Mouse (Mus musculus) 416B (cell line): ENCODE results near the gene Brsk1.

Experiments used
- DNase-seq: peaks from one replicate; pipeline ENCODE4 v3.0.0; 2011; ENCODE audit warnings: low read depth

Gene Brsk1

GRCm38 (mm10) chr7:4690387-4690786 lies at the start of gene Brsk1:
TSS of gene Brsk1 (plus strand) at chr7:4690604.
- DNase-seq = no peak

- DNase-seq = no peak
Measured at GRCm38 (mm10) chr7:4641155-4641554, 49.2 kb upstream of the Brsk1 start.

- no peak for DNase-seq
Measured at GRCm38 (mm10) chr7:4641956-4642355, 48.4 kb upstream of the Brsk1 start.

- no peak for DNase-seq
Measured at GRCm38 (mm10) chr7:4643225-4643624, 47.2 kb upstream of the Brsk1 start.

- DNase-seq = no peak
Measured at GRCm38 (mm10) chr7:4646806-4647205, 43.6 kb upstream of the Brsk1 start.

GRCm38 (mm10) chr7:4647291-4647690 lies 43.1 kb upstream of the Brsk1 start:
- DNase-seq = peak; percentile 72

GRCm38 (mm10) chr7:4647992-4648391 lies 42.4 kb upstream of the Brsk1 start:
- DNase-seq = peak; percentile 52

GRCm38 (mm10) chr7:4651581-4651980 lies 38.8 kb upstream of the Brsk1 start:
- peak; percentile 69 for DNase-seq

GRCm38 (mm10) chr7:4652726-4653125 lies 37.7 kb upstream of the Brsk1 start:
- DNase-seq = no peak

GRCm38 (mm10) chr7:4653351-4653750 lies 37.1 kb upstream of the Brsk1 start:
- no peak for DNase-seq

GRCm38 (mm10) chr7:4653780-4654179 lies 36.6 kb upstream of the Brsk1 start:
- DNase-seq = peak; percentile 95

GRCm38 (mm10) chr7:4654221-4654620 lies 36.2 kb upstream of the Brsk1 start:
- no peak for DNase-seq

- DNase-seq = no peak
Measured at GRCm38 (mm10) chr7:4655393-4655792, 35.0 kb upstream of the Brsk1 start.

GRCm38 (mm10) chr7:4655916-4656315 lies 34.5 kb upstream of the Brsk1 start:
- DNase-seq = peak; percentile 33

- DNase-seq = peak; percentile 61
Measured at GRCm38 (mm10) chr7:4656818-4657217, 33.6 kb upstream of the Brsk1 start.

- no peak for DNase-seq
Measured at GRCm38 (mm10) chr7:4657521-4658127, 32.8 kb upstream of the Brsk1 start.

GRCm38 (mm10) chr7:4658128-4658907 lies 32.1 kb upstream of the Brsk1 start:
- DNase-seq = no peak

- DNase-seq = peak; percentile 95
Measured at GRCm38 (mm10) chr7:4658912-4659551, 31.4 kb upstream of the Brsk1 start, which contains the start of gene Ppp6r1. TSS of gene Ppp6r1 (minus strand) at chr7:4659019.

- no peak for DNase-seq
Measured at GRCm38 (mm10) chr7:4659911-4660443, 30.4 kb upstream of the Brsk1 start.

GRCm38 (mm10) chr7:4663179-4663578 lies 27.2 kb upstream of the Brsk1 start:
- no peak for DNase-seq

- DNase-seq = no peak
Measured at GRCm38 (mm10) chr7:4663742-4664141, 26.7 kb upstream of the Brsk1 start.

GRCm38 (mm10) chr7:4666871-4667270 lies 23.5 kb upstream of the Brsk1 start:
- no peak for DNase-seq

- no peak for DNase-seq
Measured at GRCm38 (mm10) chr7:4668506-4668905, 21.9 kb upstream of the Brsk1 start.
